Mouse (Mus musculus) MEL (cell line): ENCODE measurements around the gene Cdh13.

Experiments used
- CHD1 ChIP-seq: IDR thresholded peaks from 2 replicates; pipeline ENCODE4 v1.6.1; 2012; ENCODE audit warnings: low read depth, mild to moderate bottlenecking, inconsistent platforms, low read length, improper control_type of control experiment
- CTCF ChIP-seq, 3 experiments: IDR thresholded peaks in 2 of 3; conservative IDR thresholded peaks in 1 of 3; 2 replicates each; pipeline ENCODE4 v1.5.1; 2011 to 2012; ENCODE audit warnings: low read length in 3 of 3, low read depth in 2 of 3, mild to moderate bottlenecking in 2 of 3, improper control_type of control experiment in 1 of 3, inconsistent platforms in 1 of 3, mixed read lengths in 1 of 3, moderate library complexity in 1 of 3; ENCODE audit not compliant: control insufficient read depth in 1 of 3, insufficient read depth in 1 of 3, poor library complexity in 1 of 3, severe bottlenecking in 1 of 3
- HCFC1 ChIP-seq: IDR thresholded peaks from 2 replicates; pipeline ENCODE4 v1.6.1; 2012; ENCODE audit warnings: low read depth, mild to moderate bottlenecking, inconsistent platforms, low read length, improper control_type of control experiment, moderate library complexity
- KAT2A ChIP-seq: conservative IDR thresholded peaks from 2 replicates; pipeline ENCODE4 v1.6.1; 2012; ENCODE audit warnings: low read depth, low read length, improper control_type of control experiment, inconsistent platforms
- MAZ ChIP-seq: IDR thresholded peaks from 2 replicates; pipeline ENCODE4 v1.6.1; 2012; ENCODE audit warnings: low read depth, mild to moderate bottlenecking, inconsistent platforms, low read length, improper control_type of control experiment
- POLR2A ChIP-seq, 2 experiments: IDR thresholded peaks; 2 replicates each; pipeline ENCODE4 v1.6.1; 2011 to 2012; ENCODE audit warnings: low read length in 2 of 2, mild to moderate bottlenecking in 2 of 2, control low read depth in 1 of 2, improper control_type of control experiment in 1 of 2, low read depth in 1 of 2, moderate library complexity in 1 of 2; ENCODE audit not compliant: control insufficient read depth in 1 of 2, insufficient read depth in 1 of 2, poor library complexity in 1 of 2
- POLR2AphosphoS2 ChIP-seq: IDR thresholded peaks from 2 replicates; pipeline ENCODE4 v1.6.1; 2011; ENCODE audit warnings: low read length, improper control_type of control experiment
- TCF12 ChIP-seq: IDR thresholded peaks from 2 replicates; pipeline ENCODE4 v1.6.1; 2014; ENCODE audit warnings: low read depth, mild to moderate bottlenecking, inconsistent platforms, low read length, improper control_type of control experiment, moderate library complexity

DNA sequence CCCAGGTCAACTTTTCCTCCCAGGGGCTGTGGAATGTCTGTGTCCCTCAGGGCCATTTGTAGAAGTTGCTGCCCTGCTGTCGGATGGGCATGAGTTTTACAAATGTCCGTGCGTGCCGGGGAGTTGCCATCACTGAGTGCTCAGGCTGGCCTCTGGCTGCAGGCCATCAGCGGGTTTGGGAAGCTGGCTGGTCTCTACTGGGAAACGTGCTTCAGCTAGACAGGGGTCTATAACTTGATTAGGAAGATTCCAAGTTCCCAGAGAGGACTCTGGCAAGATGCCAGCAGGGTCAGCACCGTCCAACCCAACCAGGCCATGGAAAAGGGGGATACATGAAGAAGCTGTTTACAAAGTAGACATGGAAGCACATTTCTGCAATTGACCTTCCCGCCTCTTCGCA, 163.0 kb downstream of the Cdh13 start:
- TF ChIP-seq CHD1, result no peak
- TF ChIP-seq HCFC1, result no peak
- no peak for TF ChIP-seq MAZ
- TF ChIP-seq CTCF (IDR thresholded peaks at IDR 0.05 in 2 of 3, conservative IDR thresholded peaks at IDR 0.05 in 1 of 3; ENCODE audit: control insufficient read depth in 1 of 3, insufficient read depth in 1 of 3, low read depth in 2 of 3, low read length in 3 of 3, poor library complexity in 1 of 3, severe bottlenecking in 1 of 3), result no peak
- TF ChIP-seq POLR2A (IDR thresholded peaks at IDR 0.05; ENCODE audit: control insufficient read depth in 1 of 2, insufficient read depth in 1 of 2, low read depth in 1 of 2, low read length in 2 of 2, poor library complexity in 1 of 2), result no peak
- TF ChIP-seq TCF12, result no peak
- no peak for TF ChIP-seq POLR2AphosphoS2
- no peak for TF ChIP-seq KAT2A
